Mouse (Mus musculus): ENCODE data around the gene Pcdh18.

- TF ChIP-seq CTCF (IDR thresholded peaks at IDR 0.05; ENCODE audit: extremely low read depth, insufficient read depth, low read length) (no peak), POLR2A (IDR thresholded peaks at IDR 0.05; ENCODE audit: extremely low read depth, insufficient read depth, low read length) (no peak)
Measured at GRCm38 (mm10) chr3:49805511-49805910, 48.4 kb upstream of the Pcdh18 start.

Data from cortical plate, adult 2 months (tissue).